Mouse (Mus musculus) MEL (cell line): ENCODE measurements around the gene Pex10.

Source experiments
- CHD1 ChIP-seq: IDR thresholded peaks from 2 replicates; pipeline ENCODE4 v1.6.1; 2012; ENCODE audit warnings: low read depth, mild to moderate bottlenecking, inconsistent platforms, low read length, improper control_type of control experiment
- CHD2 ChIP-seq: IDR thresholded peaks from 2 replicates; pipeline ENCODE4 v1.6.1; 2011; ENCODE audit warnings: low read length, improper control_type of control experiment
- CTCF ChIP-seq, 3 experiments: IDR thresholded peaks in 2 of 3; conservative IDR thresholded peaks in 1 of 3; 2 replicates each; pipeline ENCODE4 v1.5.1; 2011 to 2012; ENCODE audit warnings: low read length in 3 of 3, low read depth in 2 of 3, mild to moderate bottlenecking in 2 of 3, improper control_type of control experiment in 1 of 3, inconsistent platforms in 1 of 3, mixed read lengths in 1 of 3, moderate library complexity in 1 of 3; ENCODE audit not compliant: control insufficient read depth in 1 of 3, insufficient read depth in 1 of 3, poor library complexity in 1 of 3, severe bottlenecking in 1 of 3
- E2F4 ChIP-seq: IDR thresholded peaks from 2 replicates; pipeline ENCODE4 v1.6.1; 2011; ENCODE audit warnings: low read depth, low read length, improper control_type of control experiment, borderline replicate concordance
- ELF1 ChIP-seq: IDR thresholded peaks from 2 replicates; pipeline ENCODE4 v1.6.1; 2014; ENCODE audit warnings: low read depth, mild to moderate bottlenecking, inconsistent platforms, low read length, improper control_type of control experiment, moderate library complexity
- GATA1 ChIP-seq: IDR thresholded peaks from 2 replicates; pipeline ENCODE4 v1.6.1; 2011; ENCODE audit warnings: low read depth, low read length, improper control_type of control experiment
- JUND ChIP-seq: IDR thresholded peaks from 2 replicates; pipeline ENCODE4 v1.6.1; 2011; ENCODE audit warnings: low read depth, mild to moderate bottlenecking, improper control_type of control experiment, low read length
- MAFK ChIP-seq: IDR thresholded peaks from 2 replicates; pipeline ENCODE4 v1.6.1; 2011; ENCODE audit warnings: low read depth, mild to moderate bottlenecking, low read length, improper control_type of control experiment, borderline replicate concordance
- POLR2A ChIP-seq, 2 experiments: IDR thresholded peaks; 2 replicates each; pipeline ENCODE4 v1.6.1; 2011 to 2012; ENCODE audit warnings: low read length in 2 of 2, mild to moderate bottlenecking in 2 of 2, control low read depth in 1 of 2, improper control_type of control experiment in 1 of 2, low read depth in 1 of 2, moderate library complexity in 1 of 2; ENCODE audit not compliant: control insufficient read depth in 1 of 2, insufficient read depth in 1 of 2, poor library complexity in 1 of 2
- POLR2AphosphoS2 ChIP-seq: IDR thresholded peaks from 2 replicates; pipeline ENCODE4 v1.6.1; 2011; ENCODE audit warnings: low read length, improper control_type of control experiment
- POLR2AphosphoS5 ChIP-seq: IDR thresholded peaks from 2 replicates; pipeline ENCODE4 v1.6.1; 2012; ENCODE audit warnings: low read depth, borderline replicate concordance, mild to moderate bottlenecking, inconsistent platforms, low read length, moderate library complexity, mixed read lengths
- RAD21 ChIP-seq: IDR thresholded peaks from 2 replicates; pipeline ENCODE4 v1.6.1; 2011; ENCODE audit warnings: mild to moderate bottlenecking, low read depth, low read length, improper control_type of control experiment
- ZC3H11A ChIP-seq: IDR thresholded peaks from 2 replicates; pipeline ENCODE4 v1.6.1; 2012; ENCODE audit warnings: low read depth, mild to moderate bottlenecking, inconsistent platforms, low read length, improper control_type of control experiment
- ZKSCAN1 ChIP-seq: IDR thresholded peaks from 2 replicates; pipeline ENCODE4 v1.6.1; 2012; ENCODE audit warnings: low read depth, mild to moderate bottlenecking, inconsistent platforms, low read length, improper control_type of control experiment, moderate library complexity

DNA sequence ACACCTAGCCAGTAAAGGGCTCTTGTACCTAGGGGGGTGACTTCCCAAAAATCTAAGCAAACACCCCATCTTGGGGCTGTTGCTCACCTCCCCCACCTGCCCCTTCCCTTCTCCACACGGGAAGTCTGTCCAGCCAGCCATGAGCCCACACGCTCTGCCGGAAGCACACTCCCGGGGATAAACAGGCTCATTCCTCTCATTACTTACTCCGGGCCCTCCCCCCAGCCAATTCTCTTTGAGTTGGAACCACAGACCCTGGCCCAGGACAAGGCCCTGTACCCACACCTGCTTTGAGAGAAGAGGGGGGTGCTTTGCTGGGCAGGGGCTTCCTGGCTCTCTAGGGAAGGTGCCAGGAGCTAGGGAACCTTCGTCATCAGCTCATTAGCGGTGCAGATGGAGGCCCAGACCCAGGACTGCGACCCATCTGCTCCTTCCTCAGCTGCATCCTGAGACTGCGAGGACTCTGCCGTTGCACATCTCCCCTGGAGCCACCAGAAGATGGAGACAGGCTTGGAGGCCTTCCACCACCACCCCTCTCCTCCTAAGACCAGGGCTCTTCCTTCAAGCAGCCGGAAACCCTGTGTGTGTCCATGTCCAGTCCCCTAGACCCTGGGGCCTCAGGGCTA, 49.5 kb upstream of the Pex10 start:
- TF ChIP-seq ZC3H11A (no peak), CHD1 (no peak), POLR2AphosphoS2 (no peak), JUND (no peak), CTCF (IDR thresholded peaks at IDR 0.05 in 2 of 3, conservative IDR thresholded peaks at IDR 0.05 in 1 of 3; ENCODE audit: control insufficient read depth in 1 of 3, insufficient read depth in 1 of 3, low read depth in 2 of 3, low read length in 3 of 3, poor library complexity in 1 of 3, severe bottlenecking in 1 of 3) (no peak), MAFK (no peak), E2F4 (no peak), GATA1 (no peak), POLR2AphosphoS5 (no peak), RAD21 (no peak), POLR2A (IDR thresholded peaks at IDR 0.05; ENCODE audit: control insufficient read depth in 1 of 2, insufficient read depth in 1 of 2, low read depth in 1 of 2, low read length in 2 of 2, poor library complexity in 1 of 2) (no peak), ZKSCAN1 (no peak), ELF1 (no peak), CHD2 (no peak)
